Mouse (Mus musculus) E14TG2a.4 (cell line): ENCODE measurements at regions not wholly inside any gene's neighbourhood (a gene's known extent, or its start where the extent isn't known, plus 50 kb on each side); places are given as distances from the start of the nearest gene placed in this dataset.

Source experiments
- CTCF ChIP-seq: conservative IDR thresholded peaks from 2 replicates; pipeline ENCODE4 v1.5.1; 2014; ENCODE audit warnings: low read length
- NANOG ChIP-seq: IDR thresholded peaks from 2 replicates; pipeline ENCODE4 v1.6.1; 2014; ENCODE audit warnings: borderline replicate concordance, low read length, mixed read lengths
- POU5F1 ChIP-seq: IDR thresholded peaks from 2 replicates; pipeline ENCODE4 v1.6.1; 2014; ENCODE audit warnings: low read length, borderline replicate concordance

DNA sequence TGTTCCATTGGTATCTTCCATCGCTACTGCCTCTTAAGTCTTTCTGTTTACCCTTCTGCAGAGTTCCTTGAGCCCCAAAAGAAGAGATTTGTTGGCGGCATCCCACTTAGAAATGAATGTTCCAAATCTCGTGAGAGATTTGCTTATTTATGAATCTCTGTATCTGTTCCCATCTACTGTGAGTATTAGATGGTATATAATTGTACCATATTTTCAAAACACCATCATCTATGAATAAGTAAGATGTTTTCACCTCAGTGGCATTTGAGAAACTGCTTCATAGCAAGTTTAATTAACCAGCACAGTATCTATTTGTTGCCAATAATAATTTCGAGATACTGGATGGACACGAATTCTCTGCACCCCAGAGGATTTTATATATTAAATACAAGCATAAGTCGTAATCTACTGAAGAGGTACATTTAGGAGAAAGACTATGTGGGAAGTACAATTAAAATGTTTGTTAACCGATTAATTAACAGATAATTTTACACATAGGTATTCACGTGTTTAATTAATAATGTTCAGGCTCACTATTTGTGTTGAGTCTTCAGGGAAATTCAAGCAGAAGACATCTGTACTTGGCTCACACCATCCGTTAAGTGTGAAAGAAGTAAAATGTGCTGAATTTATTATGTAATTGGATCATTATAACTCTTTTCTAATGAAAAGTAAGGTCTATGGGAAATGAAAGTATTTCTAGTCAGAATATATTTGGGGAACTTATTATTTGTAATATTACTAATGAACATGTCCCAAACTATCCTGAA is 224.0 kb upstream of the Xrcc4 start:
- TF ChIP-seq CTCF (no peak), NANOG (no peak), POU5F1 (no peak)
